Mouse (Mus musculus) B cell, adult 62 days (primary cell): ENCODE measurements around the gene Gm5414. TPM values are rescaled to one million over a fixed set of nuclear protein-coding genes. Genes with fewer than 3 reads are reported as not detected.

Experiments
- total RNA-seq: library from RNA; stranded (reverse); gene quantifications from 4 replicates; pipeline ENCODE4 v1.2.4, GENCODE M21; 2023

The Gm5414 gene
- not detected in 4 replicates for total RNA-seq

GRCm38 (mm10) chr15:101627884-101628283, at the start of gene Gm5414:
Gene Gm5414 (minus strand): TSS chr15:101628188.

GRCm38 (mm10) chr15:101647280-101647679, 19.3 kb upstream of the Gm5414 start, which contains the start of gene Gm5478:
Gene Gm5478 (minus strand): TSS chr15:101647380.

Other genes starting within 250 kb of the Gm5414 start
- gene Krt7, start 217.1 kb downstream of the Gm5414 start, total RNA-seq = not detected in 4 replicates
- not detected in 4 replicates for gene Krt87, start 189.4 kb downstream of the Gm5414 start, total RNA-seq
- not detected in 4 replicates for gene Krt88, start 180.4 kb downstream of the Gm5414 start, total RNA-seq
- gene Krt81, start 164.4 kb downstream of the Gm5414 start, total RNA-seq = not detected in 4 replicates
- gene Krt86, start 154.7 kb downstream of the Gm5414 start, total RNA-seq = not detected in 4 replicates
- not detected in 4 replicates for gene Krt83, start 136.7 kb downstream of the Gm5414 start, total RNA-seq
- not detected in 4 replicates for gene Gm49425, start 110.9 kb downstream of the Gm5414 start, total RNA-seq
- gene Krt84, start 95.4 kb downstream of the Gm5414 start, total RNA-seq = not detected in 4 replicates
- not detected in 4 replicates for gene Krt82, start 77.5 kb downstream of the Gm5414 start, total RNA-seq
- gene Krt90, start 65.2 kb downstream of the Gm5414 start, total RNA-seq = not detected in 4 replicates
- gene Krt75, start 54.3 kb downstream of the Gm5414 start, total RNA-seq = not detected in 4 replicates
- not detected in 4 replicates for gene Gm5478, start 19.2 kb upstream of the Gm5414 start, total RNA-seq
- not detected in 4 replicates for gene Krt6b, start 52.1 kb upstream of the Gm5414 start, total RNA-seq
- gene Krt6a, start 66.1 kb upstream of the Gm5414 start, total RNA-seq = not detected in 4 replicates
- not detected in 4 replicates for gene Krt5, start 84.7 kb upstream of the Gm5414 start, total RNA-seq
- not detected in 4 replicates for gene Krt71, start 114.9 kb upstream of the Gm5414 start, total RNA-seq
- gene Krt72, start 158.3 kb upstream of the Gm5414 start, total RNA-seq = not detected in 4 replicates
- gene Krt73, start 174.2 kb upstream of the Gm5414 start, total RNA-seq = not detected in 4 replicates
- not detected in 4 replicates for gene Krt2, start 190.0 kb upstream of the Gm5414 start, total RNA-seq
- not detected in 4 replicates for gene Krt1, start 222.6 kb upstream of the Gm5414 start, total RNA-seq
- not detected in 4 replicates for gene Krt77, start 241.5 kb upstream of the Gm5414 start, total RNA-seq